Mouse (Mus musculus) liver, adult 2 months (tissue): ENCODE data around the gene Hipk2. TPM values are rescaled to one million over a fixed set of nuclear protein-coding genes. Genes with fewer than 3 reads are reported as not detected.

Source experiments
- DNase-seq: peaks from one replicate; pipeline ENCODE4 v3.0.0-alpha.2; 2011; ENCODE audit warnings: low read depth, low spot score; ENCODE audit errors: extremely low read depth
- H3K27ac ChIP-seq: fragments of 200-500 bp; replicated peaks from 2 replicates; pipeline ENCODE4 v1.5.1; 2012; ENCODE audit warnings: low read depth, mild to moderate bottlenecking, control low read depth, inconsistent platforms, low read length; ENCODE audit not compliant: insufficient read depth
- H3K27me3 ChIP-seq: fragments of 200-500 bp; 2 replicates; pipeline ENCODE4 v1.6.1; 2012; ENCODE audit warnings: mild to moderate bottlenecking, moderate library complexity, low read length, inconsistent platforms; ENCODE audit not compliant: control insufficient read depth, insufficient read depth
- H3K36me3 ChIP-seq: fragments of 200-500 bp; 2 replicates; pipeline ENCODE4 v1.6.1; 2012; ENCODE audit warnings: low read length, inconsistent platforms; ENCODE audit not compliant: control insufficient read depth, insufficient read depth
- H3K4me1 ChIP-seq: fragments of 200-500 bp; 2 replicates; pipeline ENCODE4 v1.6.1; 2011; ENCODE audit warnings: low read length; ENCODE audit not compliant: control insufficient read depth, insufficient read depth
- H3K4me3 ChIP-seq: fragments of 200-500 bp; 2 replicates; pipeline ENCODE4 v1.5.1; 2011; ENCODE audit warnings: low read depth, mild to moderate bottlenecking, control low read depth, low read length, moderate library complexity; ENCODE audit not compliant: insufficient read depth
- H3K79me2 ChIP-seq: fragments of 200-500 bp; 2 replicates; pipeline ENCODE4 v1.6.1; 2012; ENCODE audit warnings: inconsistent platforms, mild to moderate bottlenecking, low read length, moderate library complexity; ENCODE audit not compliant: control insufficient read depth, insufficient read depth
- H3K9ac ChIP-seq: fragments of 200-500 bp; 2 replicates; pipeline ENCODE4 v1.6.1; 2012; ENCODE audit warnings: low read depth, mild to moderate bottlenecking, control low read depth, inconsistent platforms, low read length
- CTCF ChIP-seq: fragments of 200-500 bp; IDR thresholded peaks from 2 replicates; pipeline ENCODE4 v1.5.1; 2011; ENCODE audit warnings: low read depth, low read length, control low read depth
- POLR2A ChIP-seq: fragments of 200-500 bp; IDR thresholded peaks from 2 replicates; pipeline ENCODE4 v1.6.1; 2011; ENCODE audit warnings: low read length, control low read depth; ENCODE audit not compliant: insufficient read depth; ENCODE audit errors: extremely low read depth
- WGBS: fragments of 180-500 bp; shearing (Covaris S2); methylation state at CpG from one replicate; pipeline ENCODE4 v1.1.7; 2018; 5-methylcytosine and 5-hydroxymethylcytosine counted together
- polyA plus RNA-seq: library from polyadenylated mRNA; depleted of rRNA; stranded (reverse); fragments of >200 nt; gene quantifications from 2 replicates; pipeline ENCODE4 v1.2.3, GENCODE M21; 2012
- total RNA-seq: library from RNA; depleted of rRNA; stranded (reverse); fragments of >200 nt; gene quantifications from 2 replicates; pipeline ENCODE4 v1.2.3, GENCODE M21; 2014

The Hipk2 gene
- total and polyA plus RNA-seq, 2 experiments, result 8.5 to 22.2 TPM

DNA sequence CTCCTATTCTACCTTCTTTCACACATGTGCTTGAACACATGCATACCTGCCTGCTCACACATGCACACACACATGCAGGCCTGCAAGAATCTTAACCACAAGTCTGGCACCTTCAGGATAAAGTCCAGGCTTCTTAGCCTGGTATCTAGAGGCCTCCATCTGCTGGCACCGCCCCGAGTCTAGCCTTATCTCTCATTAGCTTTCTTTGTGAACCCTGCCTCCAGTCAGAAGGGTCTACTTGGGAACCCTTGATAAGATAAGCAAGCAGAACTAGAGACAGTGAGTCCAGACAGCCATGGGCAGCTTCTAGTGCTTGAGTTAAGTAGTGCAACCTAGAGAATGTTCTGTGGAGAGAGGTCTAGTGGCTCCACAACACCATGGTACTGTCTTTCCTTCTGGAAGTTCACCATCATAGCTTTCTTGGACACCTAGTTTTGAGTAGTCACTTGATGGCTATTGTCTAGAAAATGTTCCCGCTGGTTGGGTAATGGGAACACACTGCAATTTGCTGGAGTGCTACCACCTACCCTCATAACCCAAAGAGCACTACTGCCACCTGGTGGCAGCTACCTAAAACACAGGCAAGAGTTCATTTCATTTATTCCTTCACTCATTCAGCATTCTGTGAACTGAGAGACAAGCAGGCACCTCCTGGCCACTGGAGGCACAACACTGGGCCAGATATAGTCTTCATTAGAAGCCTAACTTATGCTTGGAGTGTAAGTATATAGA, 35.0 kb upstream of the Hipk2 start:
- no peak overlapping the region for H3K27ac ChIP-seq
- no peak overlapping the region for H3K9ac ChIP-seq
- H3K27me3 ChIP-seq, result no peaks in the 10 kb centered on the region
- TF ChIP-seq CTCF, result peak; percentile 37; the same call in 1 of the 2 replicates
- TF ChIP-seq POLR2A, result no peak
- DNase-seq, result peak; percentile 59
- WGBS, result 53% methylated on average over 3 of the region's 3 CpGs
- H3K79me2 ChIP-seq, result no peaks in the 10 kb centered on the region
- no peaks in the 10 kb centered on the region for H3K36me3 ChIP-seq
- no peaks in the 10 kb centered on the region for H3K4me1 ChIP-seq
- no peak overlapping the region for H3K4me3 ChIP-seq

DNA sequence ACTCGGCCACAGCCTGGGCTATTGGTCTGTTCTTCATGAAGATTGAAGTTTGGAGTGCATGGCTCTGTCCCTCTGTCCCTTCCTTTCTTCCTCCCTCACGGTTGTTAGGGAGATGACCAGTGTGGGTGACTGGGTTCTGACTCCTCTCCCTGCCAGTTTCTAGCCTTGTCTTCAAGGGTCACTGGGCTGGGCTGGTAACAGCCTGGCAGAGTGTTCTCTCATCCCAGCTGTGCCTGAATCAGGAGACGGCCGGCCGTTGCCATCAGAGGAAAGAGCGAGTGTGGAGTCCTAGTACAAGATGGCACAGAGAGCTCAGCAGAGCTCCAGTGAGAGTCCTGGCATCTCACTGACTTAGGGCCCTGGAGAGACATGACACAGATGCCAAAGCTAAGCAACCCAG, 32.4 kb upstream of the Hipk2 start:
- no peak overlapping the region for H3K27ac ChIP-seq
- DNase-seq, result no peak
- H3K79me2 ChIP-seq, result no peaks in the 10 kb centered on the region
- H3K9ac ChIP-seq, result no peak overlapping the region
- H3K4me1 ChIP-seq, result no peaks in the 10 kb centered on the region
- H3K27me3 ChIP-seq, result no peaks in the 10 kb centered on the region
- WGBS, result 88% methylated on average over 6 of the region's 6 CpGs
- no peak overlapping the region for H3K4me3 ChIP-seq
- H3K36me3 ChIP-seq, result no peaks in the 10 kb centered on the region
- TF ChIP-seq POLR2A (no peak), CTCF (no peak)

DNA sequence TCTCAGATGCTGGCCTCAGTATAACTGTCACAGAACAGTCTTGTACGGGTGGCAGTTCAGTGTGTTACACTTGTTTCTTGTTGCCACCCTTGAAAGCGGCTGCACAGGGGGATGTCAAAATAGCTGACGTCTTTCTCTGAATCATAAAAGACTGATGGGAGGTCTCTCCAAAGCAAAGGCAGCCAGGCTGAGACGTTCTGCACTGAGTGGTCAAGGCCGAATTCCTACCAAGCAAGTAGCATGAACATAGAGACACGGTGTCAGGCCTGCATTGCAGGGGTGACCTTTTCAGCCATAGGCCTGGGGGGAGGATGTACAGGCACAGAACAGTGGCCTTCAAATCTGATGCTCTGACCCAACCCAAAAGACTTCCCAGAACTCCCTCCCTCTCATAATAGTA, 30.0 kb upstream of the Hipk2 start:
- H3K36me3 ChIP-seq, result no peaks in the 10 kb centered on the region
- H3K4me1 ChIP-seq, result peaks cover 4% of the 10 kb centered on the region; the same call in 1 of the 2 replicates
- H3K9ac ChIP-seq, result no peak overlapping the region
- WGBS, result 92% methylated on average over 6 of the region's 6 CpGs
- H3K4me3 ChIP-seq, result no peak overlapping the region
- H3K27me3 ChIP-seq, result no peaks in the 10 kb centered on the region
- no peak for TF ChIP-seq CTCF
- no peak for TF ChIP-seq POLR2A
- H3K79me2 ChIP-seq, result no peaks in the 10 kb centered on the region
- no peak for DNase-seq
- H3K27ac ChIP-seq, result no peak overlapping the region

DNA sequence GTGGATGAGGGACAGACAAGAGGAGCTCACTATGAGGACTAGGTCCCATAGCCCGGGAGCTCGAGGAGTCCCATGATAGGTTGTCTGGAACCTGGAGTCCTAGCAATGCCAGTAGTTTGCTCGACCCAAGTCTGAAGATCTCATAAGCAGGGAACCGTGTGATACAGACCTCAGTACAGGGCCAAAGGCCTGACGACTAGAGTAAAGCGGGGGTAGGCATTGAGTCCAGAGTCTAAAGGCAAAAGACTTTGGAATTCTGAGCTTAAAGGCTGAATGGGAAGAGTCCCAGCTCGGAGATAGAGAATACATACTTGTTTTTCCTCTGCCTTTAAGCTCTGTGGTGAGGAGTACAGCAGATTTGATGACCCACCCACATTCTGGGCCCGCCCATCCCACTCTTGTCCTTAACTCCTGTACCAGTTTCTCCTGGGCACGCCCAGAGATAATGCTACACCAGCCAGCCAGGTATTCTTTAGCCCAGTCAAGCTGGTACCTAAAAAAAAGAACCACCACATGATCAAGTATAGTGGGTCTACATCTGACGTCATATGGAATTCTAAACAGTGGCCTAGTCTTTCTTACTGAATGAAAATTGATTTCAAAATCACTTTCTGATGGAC, 27.0 kb upstream of the Hipk2 start:
- no peak overlapping the region for H3K4me3 ChIP-seq
- 87% methylated on average over 10 of the region's 10 CpGs for WGBS
- no peak for DNase-seq
- H3K36me3 ChIP-seq, result no peaks in the 10 kb centered on the region
- H3K4me1 ChIP-seq, result peaks cover 4% of the 10 kb centered on the region; the same call in 1 of the 2 replicates
- H3K27ac ChIP-seq, result no peak overlapping the region
- TF ChIP-seq CTCF (no peak), POLR2A (no peak)
- H3K79me2 ChIP-seq, result no peaks in the 10 kb centered on the region
- H3K9ac ChIP-seq, result no peak overlapping the region
- H3K27me3 ChIP-seq, result no peaks in the 10 kb centered on the region

DNA sequence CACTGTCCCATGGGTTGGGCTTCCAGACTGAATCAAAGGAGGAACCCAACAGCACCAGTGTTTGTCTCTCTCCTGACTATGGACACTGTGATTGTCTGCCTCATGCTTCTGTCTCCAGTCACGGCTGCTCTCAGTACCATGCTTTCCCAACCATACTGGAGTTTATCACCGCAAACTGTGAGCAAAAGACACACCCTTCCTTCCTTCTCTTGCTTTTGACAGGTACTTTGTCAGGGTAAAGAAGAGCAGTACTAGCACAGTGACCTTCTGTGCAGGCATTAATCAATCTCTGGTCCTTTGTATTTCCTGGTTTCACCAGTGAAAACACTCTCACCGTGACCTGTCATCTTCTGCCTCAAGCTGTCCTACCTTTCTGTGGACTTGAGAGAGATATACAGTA, 25.7 kb upstream of the Hipk2 start:
- Histone ChIP-seq H3K79me2 (no peaks in the 10 kb centered on the region), H3K27ac (no peak overlapping the region), H3K9ac (no peak overlapping the region), H3K36me3 (no peaks in the 10 kb centered on the region), H3K27me3 (no peaks in the 10 kb centered on the region), H3K4me1 (peaks cover 4% of the 10 kb centered on the region; the same call in 1 of the 2 replicates), H3K4me3 (no peak overlapping the region)
- 77% methylated on average over 3 of the region's 3 CpGs for WGBS
- TF ChIP-seq POLR2A (no peak), CTCF (no peak)
- no peak for DNase-seq

DNA sequence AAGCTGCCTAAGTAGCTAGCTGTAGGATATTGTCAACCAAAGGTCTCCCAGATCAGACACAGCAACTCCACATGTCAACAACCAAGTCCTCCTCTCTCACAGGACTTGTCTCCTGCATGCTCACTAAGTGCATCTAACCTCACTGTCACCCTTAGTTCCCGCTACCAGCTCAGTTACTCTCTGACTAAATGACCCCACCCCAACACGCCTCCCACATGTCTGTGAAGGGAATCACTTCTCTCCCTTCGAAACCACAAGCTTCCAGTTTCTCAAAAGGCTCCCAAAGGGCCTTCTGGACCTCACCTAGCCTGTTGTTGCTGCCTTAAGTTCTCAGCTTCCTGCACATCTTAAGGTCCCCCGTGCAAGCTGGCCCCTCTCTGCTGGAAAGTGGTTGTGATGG, 25.2 kb upstream of the Hipk2 start:
- Histone ChIP-seq H3K27ac (no peak overlapping the region; the same call in 1 of the 2 replicates), H3K4me1 (peaks cover 4% of the 10 kb centered on the region; the same call in 1 of the 2 replicates), H3K27me3 (no peaks in the 10 kb centered on the region), H3K36me3 (no peaks in the 10 kb centered on the region), H3K4me3 (no peak overlapping the region), H3K79me2 (no peaks in the 10 kb centered on the region), H3K9ac (no peak overlapping the region)
- WGBS, result 92% methylated on average over 4 of the region's 4 CpGs
- TF ChIP-seq POLR2A (no peak), CTCF (no peak)
- peak; percentile 15 for DNase-seq
